Mouse (Mus musculus) heart, embryonic 11.5 days (tissue): ENCODE measurements around the gene Dusp23. TPM values are rescaled to one million over a fixed set of nuclear protein-coding genes. Genes with fewer than 3 reads are reported as not detected.

ENCODE experiments used
- ATAC-seq: fragments of 200-750 bp; cut with Nextera tagmentation; replicated peaks from 2 replicates; pipeline ENCODE4 v1.8.0; 2017; ENCODE audit warnings: moderate library complexity; ENCODE audit not compliant: insufficient number of reproducible peaks, low FRiP score, low TSS enrichment
- H3K27ac ChIP-seq: fragments of 300-500 bp; sonication (generic); 2 replicates; pipeline ENCODE4 v1.5.1; 2014; ENCODE audit warnings: mild to moderate bottlenecking, low read depth, low read length
- H3K27me3 ChIP-seq: fragments of 300-500 bp; sonication (generic); 2 replicates; pipeline ENCODE4 v1.6.1; 2014; ENCODE audit warnings: mild to moderate bottlenecking, low read length, mixed read lengths; ENCODE audit not compliant: control insufficient read depth, insufficient read depth
- H3K36me3 ChIP-seq: fragments of 300-500 bp; sonication (generic); 2 replicates; pipeline ENCODE4 v1.6.1; 2014; ENCODE audit warnings: mild to moderate bottlenecking, low read length, moderate library complexity, mixed read lengths; ENCODE audit not compliant: control insufficient read depth, insufficient read depth
- H3K4me1 ChIP-seq: fragments of 300-500 bp; sonication (generic); 2 replicates; pipeline ENCODE4 v1.6.1; 2014; ENCODE audit warnings: low read length; ENCODE audit not compliant: control insufficient read depth, insufficient read depth
- H3K4me2 ChIP-seq: fragments of 300-500 bp; sonication (generic); 2 replicates; pipeline ENCODE4 v1.6.1; 2014; ENCODE audit warnings: mild to moderate bottlenecking, moderate library complexity
- H3K4me3 ChIP-seq: fragments of 300-500 bp; sonication (generic); 2 replicates; pipeline ENCODE4 v1.5.1; 2014; ENCODE audit warnings: low read depth, low read length
- H3K9ac ChIP-seq: fragments of 300-500 bp; sonication (generic); 2 replicates; pipeline ENCODE4 v1.6.1; 2014; ENCODE audit warnings: mild to moderate bottlenecking, low read depth, low read length, moderate library complexity
- H3K9me3 ChIP-seq: fragments of 300-500 bp; sonication (generic); replicated peaks from 2 replicates; pipeline ENCODE4 v1.6.1; 2016; ENCODE audit warnings: low read length; ENCODE audit not compliant: control insufficient read depth
- WGBS: fragments of 180-500 bp; shearing (Covaris S2); extraction: QIAGEN DNeasy Blood & Tissue Kit; methylation state at CpG from one replicate; pipeline ENCODE4 v1.1.7; 2014; ENCODE audit not compliant: insufficient replicate concordance; 5-methylcytosine and 5-hydroxymethylcytosine counted together
- polyA plus RNA-seq: library from polyadenylated mRNA; unstranded; fragments of >200 nt; fragmentation: Nextera tagmentation; extraction: Ambion mirVana; gene quantifications from 2 replicates; pipeline ENCODE4 v1.2.1, GENCODE M21; 2014

Dusp23 gene
- polyA plus RNA-seq, result 11.8 and 14.5 TPM in 2 replicates

- Histone ChIP-seq H3K4me2 (peak within 1 kb of the TSS; percentile 81), H3K9ac (peak within 1 kb of the TSS; percentile 84)
- WGBS, result under 1% methylated on average over 53 of the region's 53 CpGs
These were observed at the start of gene Dusp23 for GRCm38 (mm10) chr1:172632451-172633326. Gene Dusp23, minus strand, starts transcription at chr1:172632962.

GRCm38 (mm10) chr1:172680742-172681141 lies 48.0 kb upstream of the Dusp23 start:
- no peak for ATAC-seq
- Histone ChIP-seq H3K4me1 (no peaks in the 10 kb centered on the region), H3K4me2 (no peak overlapping the region), H3K27me3 (no peaks in the 10 kb centered on the region), H3K36me3 (no peaks in the 10 kb centered on the region), H3K9me3 (no peaks in the 10 kb centered on the region), H3K4me3 (no peak overlapping the region), H3K9ac (no peak overlapping the region), H3K27ac (no peak overlapping the region)
- WGBS, result 83% methylated on average over 4 of the region's 4 CpGs

More at GRCm38 (mm10) chr1:172632451-172633326, at the start of gene Dusp23:
- no peaks in the 10 kb centered on the region for H3K9me3 ChIP-seq
- H3K27ac ChIP-seq, result peak within 1 kb of the TSS; percentile 90
- peak; percentile 96 for ATAC-seq
- H3K4me1 ChIP-seq, result peaks cover 8% of the 10 kb centered on the region
- no peaks in the 10 kb centered on the region for H3K27me3 ChIP-seq
- peak within 1 kb of the TSS; percentile 76 for H3K4me3 ChIP-seq
- H3K36me3 ChIP-seq, result no peaks in the 10 kb centered on the region

GRCm38 (mm10) chr1:172670716-172671115 lies 38.0 kb upstream of the Dusp23 start:
- WGBS, result 78% methylated on average over 1 of the region's 1 CpGs
- no peak overlapping the region for H3K4me3 ChIP-seq
- no peaks in the 10 kb centered on the region for H3K4me1 ChIP-seq
- no peaks in the 10 kb centered on the region for H3K9me3 ChIP-seq
- H3K27me3 ChIP-seq, result no peaks in the 10 kb centered on the region
- H3K9ac ChIP-seq, result no peak overlapping the region
- H3K27ac ChIP-seq, result no peak overlapping the region
- no peak for ATAC-seq
- H3K4me2 ChIP-seq, result no peak overlapping the region
- no peaks in the 10 kb centered on the region for H3K36me3 ChIP-seq

GRCm38 (mm10) chr1:172667597-172667996 lies 34.8 kb upstream of the Dusp23 start:
- 76% methylated on average over 6 of the region's 6 CpGs for WGBS
- H3K27ac ChIP-seq, result no peak overlapping the region
- no peak for ATAC-seq

GRCm38 (mm10) chr1:172665457-172665856 lies 32.7 kb upstream of the Dusp23 start:
- H3K9me3 ChIP-seq, result no peaks in the 10 kb centered on the region
- no peaks in the 10 kb centered on the region for H3K4me1 ChIP-seq
- H3K4me3 ChIP-seq, result no peak overlapping the region
- 66% methylated on average over 2 of the region's 2 CpGs for WGBS
- no peaks in the 10 kb centered on the region for H3K27me3 ChIP-seq
- no peak overlapping the region for H3K9ac ChIP-seq
- ATAC-seq, result no peak
- no peak overlapping the region for H3K4me2 ChIP-seq
- no peak overlapping the region for H3K27ac ChIP-seq
- H3K36me3 ChIP-seq, result no peaks in the 10 kb centered on the region

More at GRCm38 (mm10) chr1:172667597-172667996, 34.8 kb upstream of the Dusp23 start:
- Histone ChIP-seq H3K9ac (no peak overlapping the region), H3K4me1 (no peaks in the 10 kb centered on the region), H3K9me3 (no peaks in the 10 kb centered on the region), H3K27me3 (no peaks in the 10 kb centered on the region), H3K36me3 (no peaks in the 10 kb centered on the region), H3K4me3 (no peak overlapping the region), H3K4me2 (no peak overlapping the region)

- no peaks in the 10 kb centered on the region for H3K27me3 ChIP-seq
- H3K36me3 ChIP-seq, result no peaks in the 10 kb centered on the region
- ATAC-seq, result no peak
- 73% methylated on average over 8 of the region's 8 CpGs for WGBS
- no peak overlapping the region for H3K4me2 ChIP-seq
- H3K9ac ChIP-seq, result no peak overlapping the region
- no peak overlapping the region for H3K27ac ChIP-seq
- H3K4me1 ChIP-seq, result no peaks in the 10 kb centered on the region
- H3K4me3 ChIP-seq, result no peak overlapping the region
- no peaks in the 10 kb centered on the region for H3K9me3 ChIP-seq
These were observed 26.9 kb upstream of the Dusp23 start for GRCm38 (mm10) chr1:172659688-172660087.

GRCm38 (mm10) chr1:172657266-172657665 lies 24.5 kb upstream of the Dusp23 start:
- Histone ChIP-seq H3K9ac (no peak overlapping the region), H3K4me3 (no peak overlapping the region), H3K4me1 (no peaks in the 10 kb centered on the region), H3K27ac (no peak overlapping the region), H3K4me2 (no peak overlapping the region), H3K27me3 (no peaks in the 10 kb centered on the region), H3K9me3 (no peaks in the 10 kb centered on the region), H3K36me3 (no peaks in the 10 kb centered on the region)
- no peak for ATAC-seq
- 64% methylated on average over 3 of the region's 3 CpGs for WGBS

- H3K27me3 ChIP-seq, result no peaks in the 10 kb centered on the region
- no peak overlapping the region for H3K4me3 ChIP-seq
- ATAC-seq, result no peak
- H3K4me2 ChIP-seq, result no peak overlapping the region
- no peaks in the 10 kb centered on the region for H3K36me3 ChIP-seq
- WGBS, result 66% methylated on average over 6 of the region's 6 CpGs
- no peak overlapping the region for H3K27ac ChIP-seq
- no peak overlapping the region for H3K9ac ChIP-seq
- H3K4me1 ChIP-seq, result no peaks in the 10 kb centered on the region
- H3K9me3 ChIP-seq, result no peaks in the 10 kb centered on the region
These were observed 21.1 kb upstream of the Dusp23 start for GRCm38 (mm10) chr1:172653900-172654299.
